28 mouse cellular contexts compared by ENCODE assay signal in genomic region chr1:178894081-178894401, GRCm38 (mm10).
"Had no signal": no experiment of that assay in that cellular context is flagged by ENCODE, and none has a peak within 500 bp of the region (broad histone marks: within the 10 kb centered on the region; RNA-seq: fewer than 3 reads in every experiment).

No protein-coding gene starts in this region.

- H3K9me3 ChIP-seq: heart, embryonic 13.5 days; heart, embryonic 15.5 days; hindbrain, embryonic 10.5 days; hindbrain, embryonic 12.5 days; intestine, embryonic 15.5 days; limb, embryonic 10.5 days; limb, embryonic 12.5 days; liver, embryonic 13.5 days; liver, embryonic 15.5 days had no signal

- H3K4me3 ChIP-seq: heart, adult 2 months; heart, embryonic 13.5 days; heart, embryonic 15.5 days; hindbrain, embryonic 10.5 days; hindbrain, embryonic 12.5 days; intestine, embryonic 15.5 days; layer of hippocampus, adult 2 months; left cerebral cortex, adult 2 months; limb, embryonic 10.5 days; limb, embryonic 12.5 days; liver, embryonic 13.5 days; liver, embryonic 15.5 days had no signal

- ATAC-seq: hindbrain, embryonic 16.5 days; inflammation-experienced regulatory T-cells, adult 6 months; intestine, embryonic 15.5 days; intestine, postnatal 0 days had no signal

- H3K9ac ChIP-seq: heart, embryonic 13.5 days; heart, embryonic 15.5 days; hindbrain, embryonic 12.5 days; hindbrain, embryonic 14.5 days; intestine, embryonic 15.5 days; limb, embryonic 12.5 days; liver, embryonic 13.5 days; liver, embryonic 15.5 days had no signal

- H3K27ac ChIP-seq: heart, adult 2 months; heart, embryonic 13.5 days; heart, embryonic 15.5 days; hindbrain, embryonic 10.5 days; hindbrain, embryonic 12.5 days; hindbrain, embryonic 14.5 days; intestine, embryonic 15.5 days; layer of hippocampus, adult 2 months; left cerebral cortex, adult 2 months; limb, embryonic 10.5 days; limb, embryonic 12.5 days; liver, embryonic 13.5 days; liver, embryonic 15.5 days had no signal

- DNase-seq: gastrocnemius, postnatal 14 days; gastrocnemius, postnatal 36 days; heart, adult 2 months; heart, postnatal 14 days; heart, postnatal 4 days; kidney, adult 18-20 months; kidney, adult 8-10 months; kidney, postnatal 10 days; kidney, postnatal 25 days; kidney, postnatal 4 days; liver; liver, embryonic 13.5 days had no signal

- H3K27me3 ChIP-seq: heart, embryonic 13.5 days; heart, embryonic 15.5 days; hindbrain, embryonic 12.5 days; intestine, embryonic 15.5 days; liver, embryonic 13.5 days; liver, embryonic 15.5 days had no signal

- H3K36me3 ChIP-seq: heart, embryonic 15.5 days; hindbrain, embryonic 10.5 days; hindbrain, embryonic 12.5 days; intestine, embryonic 15.5 days; liver, embryonic 13.5 days; liver, embryonic 15.5 days had no signal

- H3K4me1 ChIP-seq: hindbrain, embryonic 10.5 days; intestine, embryonic 15.5 days; liver, embryonic 13.5 days; liver, embryonic 15.5 days had no signal

- H3K4me2 ChIP-seq: heart, embryonic 11.5 days; heart, embryonic 13.5 days; heart, embryonic 15.5 days; hindbrain, embryonic 12.5 days; hindbrain, embryonic 14.5 days; intestine, embryonic 15.5 days; limb, embryonic 12.5 days; liver, embryonic 11.5 days; liver, embryonic 13.5 days; liver, embryonic 15.5 days had no signal
